Mouse (Mus musculus) embryonic facial prominence, embryonic 10.5 days (tissue): ENCODE data around the gene Inpp5d. TPM values are rescaled to one million over a fixed set of nuclear protein-coding genes. Genes with fewer than 3 reads are reported as not detected.

Experiments used
- polyA plus RNA-seq: library from polyadenylated mRNA; unstranded; fragments of >200 nt; fragmentation: Nextera tagmentation; extraction: Ambion mirVana; gene quantifications from 2 replicates; pipeline ENCODE4 v1.2.1, GENCODE M21; 2016

Inpp5d gene
- polyA plus RNA-seq, 1 experiment from 2014 or later = 4.0 TPM

Other genes starting within 250 kb of the Inpp5d start
- gene Kcnj13, start 225.6 kb upstream of the Inpp5d start, polyA plus RNA-seq = 1.4 and 1.8 TPM in 2 replicates
- gene Snorc, start 150.0 kb upstream of the Inpp5d start, polyA plus RNA-seq = not detected in 2 replicates
- gene Neu2, start 110.4 kb upstream of the Inpp5d start, polyA plus RNA-seq = not detected in 2 replicates
- 1.7 and 2.5 TPM in 2 replicates for gene Ngef, start 46.4 kb upstream of the Inpp5d start, polyA plus RNA-seq
- 36.6 and 41.3 TPM in 2 replicates for gene Atg16l1, start 135.6 kb downstream of the Inpp5d start, polyA plus RNA-seq
- gene Sag, start 183.4 kb downstream of the Inpp5d start, polyA plus RNA-seq = 4.8 and 5.6 TPM in 2 replicates
- gene Dgkd, start 233.0 kb downstream of the Inpp5d start, polyA plus RNA-seq = 39.3 and 41.3 TPM in 2 replicates